Mouse (Mus musculus) bone marrow macrophage, adult 2 months (primary cell): Measurements from ENCODE around the gene Klhdc8b.

Experiments used
- CTCF ChIP-seq: IDR thresholded peaks from 2 replicates; pipeline ENCODE4 v1.5.1; 2012; ENCODE audit warnings: low read depth, mild to moderate bottlenecking, low read length, moderate library complexity
- POLR2A ChIP-seq: IDR thresholded peaks from 2 replicates; pipeline ENCODE4 v1.6.1; 2012; ENCODE audit warnings: mild to moderate bottlenecking, low read depth, low read length, borderline replicate concordance

DNA sequence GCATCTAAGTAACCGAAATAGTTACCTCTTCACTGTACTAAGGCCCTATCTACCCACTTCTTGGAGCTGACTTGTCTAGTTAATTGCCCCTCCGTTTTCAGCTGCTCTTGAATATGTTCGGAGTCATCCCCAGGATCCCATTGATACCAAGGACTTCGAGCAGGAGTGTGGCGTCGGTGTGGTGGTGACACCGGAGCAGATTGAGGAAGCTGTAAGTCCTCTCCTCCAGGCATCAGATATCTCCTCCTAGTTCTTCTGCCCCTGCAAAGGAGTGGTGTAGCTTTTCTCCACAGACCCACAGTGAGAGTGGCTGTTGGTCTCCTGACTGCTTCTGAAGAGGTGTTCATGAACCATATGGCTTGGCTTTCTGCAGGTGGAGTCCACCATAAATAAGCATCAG lies 47.4 kb upstream of the Klhdc8b start:
- TF ChIP-seq POLR2A (no peak), CTCF (no peak)
